Mouse (Mus musculus): Measurements from ENCODE around the gene Fnbp1. TPM values are rescaled to one million over a fixed set of nuclear protein-coding genes. Genes with fewer than 3 reads are reported as not detected.

Gene Fnbp1
- polyA plus RNA-seq (2014; fragmentation: Illumina TruSeq; extraction: RNeasy Lipid Tissue Mini Kit (QIAGEN cat#74804); ENCODE audit: low replicate concordance): 13.5 TPM

GRCm38 (mm10) chr2:31141867-31142454 is at the start of gene Fnbp1:
Gene Fnbp1 (minus strand): TSS chr2:31142008.

GRCm38 (mm10) chr2:31151892-31152812 is 10.3 kb upstream of the Fnbp1 start, which contains the start of gene Gpr107:
Gene Gpr107 (plus strand): TSS chr2:31152316.

GRCm38 (mm10) chr2:30981790-30982513 is 159.9 kb downstream of the Fnbp1 start, which contains the start of the genes BC005624 and Usp20:
Gene BC005624 (minus strand): TSS chr2:30982201.
Gene Usp20 (plus strand): TSS chr2:30982279.

Other genes starting within 250 kb of the Fnbp1 start
- gene Ptges, start 212.1 kb downstream of the Fnbp1 start, polyA plus RNA-seq (2014; fragmentation: Illumina TruSeq; extraction: RNeasy Lipid Tissue Mini Kit (QIAGEN cat#74804); ENCODE audit: low replicate concordance): 2.5 TPM
- 12.5 TPM for gene Tor1b, start 189.0 kb downstream of the Fnbp1 start, polyA plus RNA-seq (2014; fragmentation: Illumina TruSeq; extraction: RNeasy Lipid Tissue Mini Kit (QIAGEN cat#74804); ENCODE audit: low replicate concordance)
- 8.4 TPM for gene Tor1a, start 174.1 kb downstream of the Fnbp1 start, polyA plus RNA-seq (2014; fragmentation: Illumina TruSeq; extraction: RNeasy Lipid Tissue Mini Kit (QIAGEN cat#74804); ENCODE audit: low replicate concordance)
- gene BC005624, start 159.8 kb downstream of the Fnbp1 start, polyA plus RNA-seq (2014; fragmentation: Illumina TruSeq; extraction: RNeasy Lipid Tissue Mini Kit (QIAGEN cat#74804); ENCODE audit: low replicate concordance): 15.5 TPM
- 0.15 TPM for gene Usp20, start 159.7 kb downstream of the Fnbp1 start, polyA plus RNA-seq (2014; fragmentation: Illumina TruSeq; extraction: RNeasy Lipid Tissue Mini Kit (QIAGEN cat#74804); ENCODE audit: low replicate concordance)
- gene Gpr107, start 10.3 kb upstream of the Fnbp1 start, polyA plus RNA-seq (2014; fragmentation: Illumina TruSeq; extraction: RNeasy Lipid Tissue Mini Kit (QIAGEN cat#74804); ENCODE audit: low replicate concordance): 46.5 TPM
- gene Ncs1, start 103.8 kb upstream of the Fnbp1 start, polyA plus RNA-seq (2014; fragmentation: Illumina TruSeq; extraction: RNeasy Lipid Tissue Mini Kit (QIAGEN cat#74804); ENCODE audit: low replicate concordance): not detected
- gene Hmcn2, start 172.4 kb upstream of the Fnbp1 start, polyA plus RNA-seq (2014; fragmentation: Illumina TruSeq; extraction: RNeasy Lipid Tissue Mini Kit (QIAGEN cat#74804); ENCODE audit: low replicate concordance): not detected

Data from small intestine, adult 10 weeks (tissue).